Mouse (Mus musculus): ENCODE data around the gene Wbp4. TPM values are rescaled to one million over a fixed set of nuclear protein-coding genes. Genes with fewer than 3 reads are reported as not detected.
A peak's percentile ranks its signal among the peaks of the same experiment; 100 is the strongest.
"Not testable (repeated sequence)": the region's sequence is repeated elsewhere in the genome, so short reads cannot be mapped to it uniquely, and the experiment has no call there.

Gene Wbp4
- polyA plus RNA-seq (2015; fragmentation: Nextera tagmentation; extraction: Ambion mirVana) = 40.9 and 42.1 TPM in 2 replicates

DNA sequence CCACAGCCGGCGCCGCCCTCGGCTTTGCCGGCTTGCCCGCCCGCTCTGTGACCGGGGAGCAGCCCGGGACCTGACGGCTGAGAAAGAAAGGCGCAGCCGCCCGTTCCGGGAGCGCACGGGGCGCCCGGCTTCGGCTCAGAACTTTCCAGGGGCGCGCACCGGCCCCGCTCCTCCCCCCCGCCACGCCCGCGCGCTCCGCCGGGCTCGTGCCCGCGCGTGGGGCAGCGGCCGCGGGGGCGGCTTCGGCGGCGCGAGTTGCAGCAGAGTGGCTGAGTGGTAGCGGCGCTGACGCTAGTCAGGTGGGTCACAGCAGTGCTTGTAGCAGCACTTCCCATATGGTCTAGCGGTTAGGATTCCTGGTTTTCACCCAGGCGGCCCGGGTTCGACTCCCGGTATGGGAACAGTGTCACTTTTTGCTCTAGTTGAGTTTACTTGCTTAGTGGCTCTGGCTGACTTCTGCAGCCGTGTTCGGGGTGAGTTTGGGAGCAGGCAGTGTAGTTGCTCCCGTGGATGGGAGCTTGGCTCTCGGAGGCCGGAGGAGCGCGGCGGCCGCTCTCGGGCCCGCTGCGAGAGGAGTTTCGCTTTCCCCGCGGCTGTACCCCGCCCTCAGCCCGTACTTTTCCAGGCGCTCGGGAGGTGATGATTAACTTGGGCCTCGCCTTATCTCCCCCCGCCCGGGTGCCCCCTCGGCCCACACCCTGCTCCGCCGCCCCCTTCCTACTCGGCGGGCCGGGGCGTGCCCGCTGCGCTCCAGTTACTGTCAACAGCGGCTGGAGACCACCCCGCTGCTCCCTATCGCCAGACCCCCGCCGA, at the start of gene Wbp4:
Gene Wbp4 (minus strand): TSS at position 182 of the 813 bp plus-strand sequence.
- H3K4me2 ChIP-seq = peak within 1 kb of the TSS; percentile 65
- ATAC-seq (ENCODE audit: insufficient number of reproducible peaks, low FRiP score, low TSS enrichment, low read depth) = peak; percentile 92
- peak within 1 kb of the TSS; percentile 77 for H3K4me3 ChIP-seq
- no peaks in the 10 kb centered on the region for H3K9me3 ChIP-seq
- under 1% methylated on average over 77 of the region's 86 CpGs for WGBS
- no peaks in the 10 kb centered on the region for H3K27me3 ChIP-seq
- H3K4me1 ChIP-seq = peaks cover 30% of the 10 kb centered on the region
- peaks cover 8% of the 10 kb centered on the region for H3K36me3 ChIP-seq
- peak within 1 kb of the TSS; percentile 100 for H3K27ac ChIP-seq
- peak within 1 kb of the TSS; percentile 94 for H3K9ac ChIP-seq

DNA sequence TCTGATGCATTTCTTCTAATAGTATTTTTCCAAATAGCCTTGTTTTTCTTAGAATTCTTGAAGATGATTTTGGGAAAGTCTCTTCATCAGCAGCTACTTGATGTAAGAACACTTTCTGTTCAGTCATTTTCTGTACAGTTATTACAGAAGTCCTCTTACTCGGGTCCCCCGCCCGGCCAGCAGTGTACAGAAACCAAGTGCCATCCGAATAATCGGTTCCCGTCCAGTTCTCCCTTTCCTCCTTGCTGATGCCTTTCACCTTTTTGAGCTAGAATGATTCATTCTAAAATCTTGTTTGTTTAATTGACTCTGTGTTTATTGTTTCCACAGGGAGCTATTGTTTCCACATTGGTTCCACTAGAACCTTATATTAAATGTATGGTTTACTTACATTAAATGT, 49.4 kb upstream of the Wbp4 start:
- 86% methylated on average over 6 of the region's 6 CpGs for WGBS
- H3K4me3 ChIP-seq = no peak overlapping the region
- H3K36me3 ChIP-seq = no peaks in the 10 kb centered on the region
- ATAC-seq (ENCODE audit: insufficient number of reproducible peaks, low FRiP score, low TSS enrichment, low read depth) = no peak
- no peak overlapping the region for H3K27ac ChIP-seq
- no peaks in the 10 kb centered on the region for H3K9me3 ChIP-seq
- no peaks in the 10 kb centered on the region for H3K4me1 ChIP-seq
- no peak overlapping the region for H3K9ac ChIP-seq
- H3K27me3 ChIP-seq = no peaks in the 10 kb centered on the region
- H3K4me2 ChIP-seq = no peak overlapping the region

DNA sequence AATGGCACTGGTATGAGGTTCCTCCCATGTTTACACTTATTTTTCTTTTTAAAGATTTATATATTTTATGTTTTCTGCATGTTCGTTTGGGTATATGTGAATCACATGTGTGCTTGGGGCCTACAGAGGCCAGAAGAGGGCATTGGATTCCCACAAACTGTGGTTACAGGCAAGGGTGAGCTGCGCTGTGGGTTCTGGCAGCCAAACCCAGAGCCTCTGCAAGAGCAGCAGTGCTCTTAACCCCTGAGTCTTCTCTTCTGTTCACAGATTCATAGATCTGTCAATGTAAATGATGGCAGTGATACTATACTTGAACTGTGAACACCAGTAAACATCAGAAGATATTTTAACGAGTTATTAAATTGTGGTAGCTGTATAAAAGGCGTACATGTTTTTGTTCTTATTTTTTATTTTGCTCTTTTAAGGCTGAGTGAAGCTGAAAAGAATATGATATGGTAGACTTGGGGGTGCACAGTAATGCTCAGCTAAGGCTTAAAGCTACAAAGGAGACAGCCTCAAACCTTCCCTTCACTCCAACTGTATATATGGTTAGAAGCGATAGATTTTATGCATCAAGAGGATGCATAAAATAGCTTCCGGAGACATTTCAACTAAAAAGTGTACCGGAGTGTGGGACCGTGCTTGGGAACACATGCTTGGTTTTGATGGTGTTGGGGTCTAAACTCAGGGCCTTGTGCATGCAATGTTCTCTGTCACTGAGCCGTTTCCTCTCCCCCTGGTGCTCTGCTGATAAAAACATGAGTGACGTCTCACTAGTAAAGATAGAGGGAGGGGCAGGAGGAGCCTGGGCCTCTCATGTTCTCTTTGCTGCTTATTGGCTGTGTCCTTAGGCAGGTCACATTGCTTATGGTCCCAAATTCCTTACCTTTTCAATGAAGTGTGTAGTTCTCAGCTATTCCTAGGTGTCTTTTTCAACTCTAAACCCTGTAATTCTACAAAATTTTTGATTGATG, 48.5 kb upstream of the Wbp4 start:
- 77% methylated on average over 10 of the region's 10 CpGs for WGBS
- no peak overlapping the region for H3K4me2 ChIP-seq
- no peak overlapping the region for H3K27ac ChIP-seq
- no peaks in the 10 kb centered on the region for H3K9me3 ChIP-seq
- no peaks in the 10 kb centered on the region for H3K27me3 ChIP-seq
- H3K4me3 ChIP-seq = no peak overlapping the region
- no peak for ATAC-seq (ENCODE audit: insufficient number of reproducible peaks, low FRiP score, low TSS enrichment, low read depth)
- H3K4me1 ChIP-seq = no peaks in the 10 kb centered on the region
- no peaks in the 10 kb centered on the region for H3K36me3 ChIP-seq
- no peak overlapping the region for H3K9ac ChIP-seq

DNA sequence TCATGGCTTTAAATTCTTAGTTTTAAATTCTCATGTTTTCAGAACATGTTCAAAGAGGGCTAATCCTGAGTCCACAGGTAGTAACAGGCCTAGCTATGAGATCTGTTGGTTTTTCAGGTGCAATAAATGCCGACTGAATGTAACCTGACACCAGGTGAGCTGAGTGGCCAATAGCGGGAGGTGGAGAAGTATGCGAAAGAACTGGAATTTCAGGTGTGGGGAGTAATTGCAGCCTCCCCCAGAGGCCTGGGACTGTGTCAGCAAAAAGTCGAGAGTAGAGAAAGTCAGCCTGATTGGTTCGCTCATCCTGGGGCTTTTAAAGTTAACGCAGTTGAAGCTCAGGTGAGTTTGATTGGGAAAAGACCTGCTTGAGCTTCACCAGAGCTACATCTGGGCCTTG, 46.4 kb upstream of the Wbp4 start:
- no peak overlapping the region for H3K9ac ChIP-seq
- no peaks in the 10 kb centered on the region for H3K27me3 ChIP-seq
- peak overlapping the region; percentile 38; the same call in 1 of the 2 replicates for H3K27ac ChIP-seq
- ATAC-seq (ENCODE audit: insufficient number of reproducible peaks, low FRiP score, low TSS enrichment, low read depth) = peak; percentile 61; the same call in 1 of the 2 replicates
- H3K4me1 ChIP-seq = no peaks in the 10 kb centered on the region
- H3K9me3 ChIP-seq = no peaks in the 10 kb centered on the region
- no peaks in the 10 kb centered on the region for H3K36me3 ChIP-seq
- WGBS = 33% methylated on average over 6 of the region's 6 CpGs
- no peak overlapping the region for H3K4me3 ChIP-seq
- H3K4me2 ChIP-seq = no peak overlapping the region

DNA sequence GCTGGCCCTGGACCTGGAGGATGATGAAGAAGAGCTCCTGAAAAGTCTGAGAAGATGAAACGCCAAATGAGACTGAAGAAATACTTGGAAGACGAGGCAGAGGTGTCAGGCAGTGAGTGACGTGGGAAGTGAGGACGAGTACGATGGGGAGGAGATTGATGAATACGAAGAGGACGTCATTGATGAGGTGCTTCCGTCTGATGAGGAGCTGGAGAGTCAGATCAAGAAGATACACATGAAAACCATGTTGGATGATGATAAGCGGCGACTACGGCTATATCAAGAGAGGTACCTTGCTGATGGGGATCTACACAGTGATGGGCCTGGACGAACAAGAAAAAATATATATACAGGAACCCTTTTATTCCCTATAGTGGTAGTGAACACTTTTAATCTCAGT, 44.8 kb upstream of the Wbp4 start:
- not testable (repeated sequence) for H3K4me1 ChIP-seq; H3K27me3 ChIP-seq; ATAC-seq (ENCODE audit: insufficient number of reproducible peaks, low FRiP score, low TSS enrichment, low read depth); H3K4me2 ChIP-seq; H3K4me3 ChIP-seq; H3K36me3 ChIP-seq; H3K9me3 ChIP-seq; H3K9ac ChIP-seq
- 83% methylated on average over 12 of the region's 12 CpGs for WGBS
- 0 out of 2 replicates have a peak overlapping the region, but pooled peaks have one; percentile 22 for H3K27ac ChIP-seq

DNA sequence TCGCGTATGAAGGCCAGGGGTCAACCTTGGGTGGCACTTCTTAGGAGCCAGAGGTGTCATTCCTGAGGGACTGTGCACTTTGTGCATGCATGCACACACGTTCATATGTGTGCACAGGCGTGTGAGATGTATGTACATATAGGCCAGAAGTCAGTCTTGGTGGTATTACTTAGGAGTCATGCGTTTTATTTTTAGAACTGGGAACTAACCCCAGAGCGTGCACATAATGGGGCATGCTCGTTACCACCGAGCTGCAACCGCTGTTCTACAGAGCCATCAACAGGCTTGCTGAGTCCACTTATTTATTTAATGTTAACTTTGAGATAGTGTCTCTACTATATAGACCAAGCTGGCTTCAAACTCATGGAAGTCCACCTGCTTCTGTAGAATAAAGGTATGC, 41.1 kb upstream of the Wbp4 start:
- WGBS = 81% methylated on average over 9 of the region's 9 CpGs

DNA sequence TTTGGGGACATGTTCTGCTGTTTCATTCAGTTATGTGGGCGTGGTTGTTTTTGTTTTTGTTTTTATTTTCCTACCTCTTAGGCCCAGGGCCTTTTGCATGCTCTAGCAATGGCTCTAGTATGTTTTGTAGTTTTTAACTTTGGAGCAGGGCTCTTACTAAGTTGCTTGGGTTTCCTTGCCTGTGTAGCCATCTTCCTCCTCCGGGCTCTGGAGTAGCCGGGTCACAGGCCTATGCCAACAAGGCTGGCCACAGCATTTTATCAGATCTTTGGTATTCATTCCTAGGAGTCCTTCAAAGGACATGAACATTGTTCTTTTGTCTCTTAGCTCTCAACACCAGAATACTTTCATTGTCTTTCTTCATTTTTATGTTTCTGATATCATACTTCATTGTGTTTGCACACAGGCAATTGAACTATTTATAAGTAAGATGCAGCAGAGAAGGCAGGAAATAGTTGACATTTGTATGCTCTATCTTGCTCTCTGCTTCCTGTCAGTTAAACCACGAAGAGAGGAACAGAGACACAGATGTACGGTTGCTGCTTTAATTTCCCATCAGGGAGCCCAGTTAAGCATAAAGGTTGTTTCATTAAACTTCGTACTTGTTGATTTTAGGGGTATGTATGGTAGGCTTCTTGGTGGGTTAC, 40.3 kb upstream of the Wbp4 start:
- Histone ChIP-seq H3K27me3 (no peaks in the 10 kb centered on the region), H3K9ac (no peak overlapping the region), H3K27ac (no peak overlapping the region), H3K4me2 (no peak overlapping the region), H3K4me3 (no peak overlapping the region), H3K4me1 (peaks cover 5% of the 10 kb centered on the region), H3K9me3 (no peaks in the 10 kb centered on the region), H3K36me3 (no peaks in the 10 kb centered on the region)
- WGBS = 59% methylated on average over 6 of the region's 6 CpGs
- ATAC-seq (ENCODE audit: insufficient number of reproducible peaks, low FRiP score, low TSS enrichment, low read depth) = no peak

More for the DNA sequence above, 41.1 kb upstream of the Wbp4 start:
- Histone ChIP-seq H3K4me3 (no peak overlapping the region), H3K9ac (no peak overlapping the region), H3K27me3 (no peaks in the 10 kb centered on the region), H3K27ac (no peak overlapping the region), H3K9me3 (no peaks in the 10 kb centered on the region), H3K4me1 (peaks cover 5% of the 10 kb centered on the region), H3K36me3 (no peaks in the 10 kb centered on the region), H3K4me2 (no peak overlapping the region)
- no peak for ATAC-seq (ENCODE audit: insufficient number of reproducible peaks, low FRiP score, low TSS enrichment, low read depth)

DNA sequence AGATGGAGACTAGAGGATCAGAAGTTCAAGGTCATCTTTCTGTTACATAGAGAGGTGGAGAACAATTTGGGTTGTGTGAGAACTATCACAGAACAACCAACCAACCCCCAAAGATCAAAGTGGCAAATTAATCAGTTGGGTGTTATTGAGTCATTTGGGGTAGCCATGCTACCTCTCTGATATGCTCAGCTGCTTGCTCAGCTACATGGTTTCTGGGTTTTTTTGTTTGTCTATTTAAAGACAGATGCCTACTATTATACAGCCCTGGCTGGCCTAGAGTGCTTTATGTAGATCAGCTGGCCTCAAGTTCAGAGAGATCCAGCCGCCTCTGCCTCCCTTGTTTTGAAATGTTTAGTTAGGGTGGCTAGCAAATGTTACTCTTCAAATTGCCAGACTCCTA, 39.7 kb upstream of the Wbp4 start:
- H3K27ac ChIP-seq = no peak overlapping the region
- no peak overlapping the region for H3K4me2 ChIP-seq
- no peak overlapping the region for H3K4me3 ChIP-seq
- 84% methylated on average over 1 of the region's 1 CpGs for WGBS
- H3K9me3 ChIP-seq = no peaks in the 10 kb centered on the region
- no peak overlapping the region for H3K9ac ChIP-seq
- H3K27me3 ChIP-seq = no peaks in the 10 kb centered on the region
- H3K4me1 ChIP-seq = peaks cover 5% of the 10 kb centered on the region
- ATAC-seq (ENCODE audit: insufficient number of reproducible peaks, low FRiP score, low TSS enrichment, low read depth) = no peak
- H3K36me3 ChIP-seq = no peaks in the 10 kb centered on the region

DNA sequence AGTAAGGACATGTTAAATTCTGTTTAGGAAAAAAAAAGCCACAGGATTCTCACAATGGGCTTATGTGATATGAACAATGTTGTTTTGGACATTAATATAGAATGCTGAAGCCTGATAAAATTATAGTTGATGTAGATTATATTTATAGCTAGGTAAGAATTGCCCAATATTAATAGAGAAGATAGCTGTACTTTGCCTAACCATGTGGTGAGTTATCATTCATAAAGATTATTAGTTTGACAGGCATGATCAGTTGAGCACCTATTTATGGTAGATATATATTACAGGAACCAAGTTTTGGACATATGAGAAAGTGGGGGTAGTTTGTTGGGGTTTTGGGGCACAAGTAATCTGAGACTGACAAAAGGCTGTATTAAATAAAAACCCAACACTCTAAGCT, 39.3 kb upstream of the Wbp4 start:
- ATAC-seq (ENCODE audit: insufficient number of reproducible peaks, low FRiP score, low TSS enrichment, low read depth) = no peak
- no peak overlapping the region for H3K4me2 ChIP-seq
- no peaks in the 10 kb centered on the region for H3K27me3 ChIP-seq
- no peaks in the 10 kb centered on the region for H3K36me3 ChIP-seq
- H3K9ac ChIP-seq = no peak overlapping the region
- no peak overlapping the region for H3K4me3 ChIP-seq
- no peak overlapping the region for H3K27ac ChIP-seq
- H3K4me1 ChIP-seq = peaks cover 5% of the 10 kb centered on the region
- no peaks in the 10 kb centered on the region for H3K9me3 ChIP-seq

DNA sequence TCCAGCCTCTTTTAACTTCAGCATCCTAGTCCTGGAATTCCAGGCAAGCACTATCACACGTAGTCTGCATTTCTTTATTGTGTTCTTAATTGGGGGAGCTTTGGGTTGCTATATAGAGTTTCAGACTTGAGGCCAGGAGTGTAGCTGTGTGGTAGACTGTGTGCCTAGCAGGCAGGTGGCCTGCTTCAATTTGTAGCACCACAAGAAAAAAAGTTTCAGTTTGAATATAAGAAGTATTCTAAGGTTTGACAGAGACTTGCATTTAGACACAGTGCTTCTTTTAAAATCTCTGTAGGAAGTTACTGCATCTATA, 38.3 kb upstream of the Wbp4 start:
- Histone ChIP-seq H3K27ac (no peak overlapping the region), H3K9me3 (no peaks in the 10 kb centered on the region), H3K4me3 (no peak overlapping the region), H3K27me3 (no peaks in the 10 kb centered on the region), H3K36me3 (no peaks in the 10 kb centered on the region), H3K9ac (no peak overlapping the region), H3K4me2 (no peak overlapping the region), H3K4me1 (peaks cover 5% of the 10 kb centered on the region)
- no peak for ATAC-seq (ENCODE audit: insufficient number of reproducible peaks, low FRiP score, low TSS enrichment, low read depth)
- WGBS = 18% methylated on average over 1 of the region's 1 CpGs

DNA sequence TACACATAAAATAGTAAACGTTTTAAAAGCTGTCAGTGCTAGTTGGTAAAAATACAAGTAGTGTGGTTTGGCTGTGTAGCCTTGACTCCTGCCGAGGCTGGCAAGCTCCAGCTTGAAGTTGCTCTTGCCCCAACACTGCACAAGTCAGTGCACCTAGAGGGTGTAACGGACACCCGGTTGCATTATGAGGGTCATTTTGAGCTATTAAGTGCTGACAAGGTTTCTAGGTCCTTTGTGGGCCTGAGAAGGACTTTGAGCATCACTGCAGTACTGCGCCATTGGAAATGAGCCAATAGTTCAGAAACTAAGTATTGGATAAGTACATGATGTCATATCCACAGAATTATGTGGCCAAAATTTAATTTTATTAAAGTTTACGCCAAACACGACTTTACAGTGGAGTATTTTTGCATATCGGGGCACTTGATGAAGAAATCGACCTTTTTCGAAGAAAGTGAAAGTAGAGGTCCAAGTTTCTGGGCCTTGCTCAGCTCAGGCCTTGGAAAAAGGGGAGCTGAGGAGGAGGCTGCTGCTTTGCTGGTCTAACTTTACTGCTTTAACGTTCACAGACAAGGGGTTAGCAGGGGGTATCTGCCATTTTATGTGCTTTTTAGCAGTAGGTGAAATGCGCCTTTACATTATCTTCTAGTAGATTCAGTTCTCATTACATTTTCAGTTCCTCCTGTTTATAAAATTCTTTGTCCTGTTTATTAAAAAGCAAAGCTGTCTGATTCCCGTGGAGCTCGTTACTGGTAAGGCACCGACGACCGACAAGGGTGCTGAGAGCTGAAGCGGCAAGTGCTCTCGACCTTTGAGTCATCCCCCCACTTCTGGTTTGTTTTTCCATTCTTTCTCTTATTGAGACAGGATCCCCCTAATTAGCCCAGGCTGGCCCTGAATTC, 37.7 kb upstream of the Wbp4 start:
- 0 out of 2 replicates have a peak overlapping the region, but pooled peaks have one; percentile 47 for H3K27ac ChIP-seq
- H3K9me3 ChIP-seq = no peaks in the 10 kb centered on the region
- 53% methylated on average over 19 of the region's 19 CpGs for WGBS
- H3K27me3 ChIP-seq = no peaks in the 10 kb centered on the region
- no peak overlapping the region for H3K9ac ChIP-seq
- H3K4me2 ChIP-seq = no peak overlapping the region
- peaks cover 5% of the 10 kb centered on the region for H3K4me1 ChIP-seq
- ATAC-seq (ENCODE audit: insufficient number of reproducible peaks, low FRiP score, low TSS enrichment, low read depth) = no peak
- no peaks in the 10 kb centered on the region for H3K36me3 ChIP-seq
- no peak overlapping the region for H3K4me3 ChIP-seq
